Mouse (Mus musculus) E14TG2a.4 (cell line): Measurements from ENCODE around the gene Olfr1396.

ENCODE experiments used
- H3K27me3 ChIP-seq: 2 replicates; pipeline ENCODE4 v1.6.1; 2014; ENCODE audit warnings: low read length, control low read depth; ENCODE audit not compliant: insufficient read depth
- H3K36me3 ChIP-seq: 2 replicates; pipeline ENCODE4 v1.6.1; 2014; ENCODE audit warnings: low read length, control low read depth; ENCODE audit not compliant: insufficient read depth
- H3K4me1 ChIP-seq: replicated peaks from 2 replicates; pipeline ENCODE4 v1.6.1; 2014; ENCODE audit warnings: low read depth, low read length, control low read depth
- H3K4me3 ChIP-seq: replicated peaks from 2 replicates; pipeline ENCODE4 v1.5.1; 2014; ENCODE audit warnings: mild to moderate bottlenecking, low read length
- H3K9me3 ChIP-seq: 2 replicates; pipeline ENCODE4 v1.6.1; 2014; ENCODE audit warnings: low read length, control low read depth
- CTCF ChIP-seq: conservative IDR thresholded peaks from 2 replicates; pipeline ENCODE4 v1.5.1; 2014; ENCODE audit warnings: low read length
- NANOG ChIP-seq: IDR thresholded peaks from 2 replicates; pipeline ENCODE4 v1.6.1; 2014; ENCODE audit warnings: borderline replicate concordance, low read length, mixed read lengths
- POU5F1 ChIP-seq: IDR thresholded peaks from 2 replicates; pipeline ENCODE4 v1.6.1; 2014; ENCODE audit warnings: low read length, borderline replicate concordance

Olfr1396 gene

DNA sequence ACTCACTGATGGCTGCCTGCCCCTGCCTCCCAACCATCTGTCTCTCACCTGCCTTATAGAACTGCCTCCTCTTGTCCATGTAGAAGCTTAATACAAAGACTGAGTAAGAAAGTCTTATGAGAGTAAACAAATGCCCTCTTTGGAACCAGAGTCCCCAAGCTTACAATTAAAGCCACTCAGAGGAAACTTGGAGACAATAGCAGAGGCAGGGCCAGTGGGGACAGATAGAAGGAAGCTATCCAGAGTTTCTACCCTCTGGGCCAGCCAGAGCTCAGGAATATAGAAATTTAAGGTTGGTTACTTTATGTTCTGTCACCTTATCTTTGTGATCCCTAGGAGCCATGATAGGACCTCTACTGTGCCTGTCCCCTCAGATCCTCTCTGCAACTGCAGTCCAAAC lies at the start of gene Olfr1396:
Gene Olfr1396, minus strand, starts transcription at position 101 of the 400 bp plus-strand sequence.
- no peaks in the 10 kb centered on the region for H3K36me3 ChIP-seq
- TF ChIP-seq NANOG (no peak), POU5F1 (no peak), CTCF (no peak)
- H3K4me3 ChIP-seq, result no peak within 1 kb of the TSS
- H3K4me1 ChIP-seq, result no peaks in the 10 kb centered on the region
- no peaks in the 10 kb centered on the region for H3K9me3 ChIP-seq
- peaks cover 2% of the 10 kb centered on the region; the same call in 1 of the 2 replicates for H3K27me3 ChIP-seq

DNA sequence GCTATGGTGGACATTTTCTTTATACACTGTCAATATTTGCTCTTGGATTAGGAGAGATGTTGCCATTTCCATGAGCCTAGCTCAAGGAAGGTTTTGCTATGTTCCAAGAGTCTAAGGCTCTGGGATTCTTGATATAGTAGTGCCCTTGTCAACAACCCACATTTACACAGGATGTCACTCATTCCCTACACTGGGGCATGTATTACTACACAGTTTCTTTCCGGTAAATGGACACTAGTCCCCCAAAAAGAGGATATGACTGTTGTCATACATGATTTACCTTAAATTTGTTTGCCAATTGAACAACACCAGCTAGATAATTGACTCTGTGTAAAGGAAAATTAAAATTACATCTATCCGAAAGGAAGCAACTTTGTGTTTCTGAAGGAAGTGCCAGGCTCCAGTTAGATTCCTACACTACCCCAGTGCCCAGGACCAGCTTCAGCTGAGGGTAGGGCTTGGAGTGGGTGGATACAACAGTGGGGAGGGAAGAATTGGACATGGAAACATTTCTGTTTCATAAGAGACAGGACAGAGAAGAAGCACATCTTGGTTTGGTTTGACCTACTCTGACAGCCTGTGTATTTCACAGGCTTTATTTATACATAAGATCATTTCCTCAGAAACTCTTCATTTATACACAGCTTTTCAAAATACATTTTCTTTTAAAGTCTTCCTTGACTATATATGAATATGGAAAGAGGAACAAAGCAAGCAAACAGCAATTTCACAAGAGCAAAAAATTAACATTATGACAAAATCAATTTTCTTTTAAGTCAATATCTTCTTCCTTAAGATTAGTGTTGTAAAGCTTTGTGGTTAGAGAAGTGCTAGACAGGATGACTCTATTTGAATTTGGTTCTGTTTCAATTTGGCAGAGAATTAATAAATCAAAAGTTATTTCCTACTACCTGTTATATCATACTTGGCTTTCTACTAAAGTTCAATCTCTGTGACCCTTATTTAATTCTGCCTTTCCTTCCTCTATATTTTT lies 42.4 kb upstream of the Olfr1396 start:
- TF ChIP-seq NANOG, result no peak
- TF ChIP-seq POU5F1, result no peak
- TF ChIP-seq CTCF, result no peak
- Histone ChIP-seq H3K27me3 (no peaks in the 10 kb centered on the region), H3K36me3 (no peaks in the 10 kb centered on the region), H3K9me3 (no peaks in the 10 kb centered on the region), H3K4me3 (no peak overlapping the region), H3K4me1 (no peaks in the 10 kb centered on the region)

DNA sequence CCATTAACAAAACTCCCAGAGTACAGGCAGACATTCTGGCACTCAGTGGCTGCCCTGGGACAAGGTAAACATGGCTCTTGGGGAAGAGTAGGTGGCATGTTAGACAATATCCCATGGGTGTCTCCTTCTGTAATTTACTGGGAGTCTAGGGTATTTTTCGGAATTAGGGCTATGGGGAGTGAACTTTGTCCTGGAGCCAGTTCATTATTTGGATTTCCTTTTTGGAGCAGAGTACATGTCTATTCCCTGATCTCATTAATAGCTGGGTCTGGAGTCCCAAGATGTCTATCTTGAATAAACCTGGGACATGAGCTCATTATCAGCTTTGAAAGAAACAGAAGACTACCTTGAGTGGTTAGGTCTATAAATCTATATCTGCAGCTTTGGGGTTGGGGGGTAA lies 39.4 kb upstream of the Olfr1396 start, which contains the start of gene Olfr1394:
Gene Olfr1394, plus strand, starts transcription at position 301 of the 400 bp plus-strand sequence.
- no peaks in the 10 kb centered on the region for H3K4me1 ChIP-seq
- no peaks in the 10 kb centered on the region for H3K27me3 ChIP-seq
- H3K36me3 ChIP-seq, result no peaks in the 10 kb centered on the region
- no peak within 1 kb of the TSS for H3K4me3 ChIP-seq
- TF ChIP-seq NANOG, result no peak
- TF ChIP-seq CTCF, result no peak
- TF ChIP-seq POU5F1, result no peak
- H3K9me3 ChIP-seq, result no peaks in the 10 kb centered on the region

DNA sequence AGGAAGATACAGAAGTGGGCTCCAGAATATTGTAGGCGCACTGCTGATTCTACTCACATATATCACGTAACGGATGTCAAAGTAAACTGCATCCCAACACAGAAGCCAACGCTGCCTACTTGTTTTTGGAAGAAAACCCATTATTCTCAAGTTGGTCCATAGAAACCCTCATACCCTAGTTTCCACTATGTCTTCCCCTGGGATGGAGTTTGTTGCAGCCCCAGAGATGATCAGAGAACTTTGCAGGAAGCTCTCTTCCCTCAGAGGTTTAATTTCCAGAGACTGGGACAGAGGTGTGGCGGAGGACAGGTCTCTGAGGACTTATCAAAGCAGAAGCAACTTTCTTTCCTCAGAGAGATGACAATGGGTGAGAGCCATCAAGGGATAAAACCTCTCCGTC lies 27.3 kb upstream of the Olfr1396 start, which contains the start of gene Olfr1395:
Gene Olfr1395, plus strand, starts transcription at position 301 of the 400 bp plus-strand sequence.
- H3K4me3 ChIP-seq, result no peak within 1 kb of the TSS
- H3K27me3 ChIP-seq, result no peaks in the 10 kb centered on the region; the same call in 1 of the 2 replicates
- TF ChIP-seq POU5F1 (no peak), NANOG (no peak), CTCF (no peak)
- no peaks in the 10 kb centered on the region for H3K36me3 ChIP-seq
- no peaks in the 10 kb centered on the region for H3K9me3 ChIP-seq
- no peaks in the 10 kb centered on the region for H3K4me1 ChIP-seq

DNA sequence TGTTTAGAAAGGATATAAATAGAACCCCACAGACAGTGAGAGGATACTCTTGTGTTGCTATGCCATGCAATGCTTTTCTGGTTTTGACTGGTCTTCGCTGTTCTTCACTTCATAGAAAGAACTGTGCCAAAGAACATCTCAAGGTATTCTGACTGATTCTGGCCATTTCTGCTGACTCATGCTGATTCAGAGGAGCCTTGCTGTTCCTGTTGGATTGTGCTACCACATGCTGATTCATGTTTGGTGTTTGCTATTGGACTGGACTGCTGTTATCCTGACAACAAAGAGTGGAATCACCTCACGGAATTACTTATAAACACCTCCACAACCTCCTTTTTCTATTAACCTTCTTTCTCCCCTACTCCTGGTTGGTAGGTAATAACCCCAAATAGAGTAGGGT lies 9.5 kb upstream of the Olfr1396 start:
- TF ChIP-seq CTCF (no peak), POU5F1 (no peak), NANOG (no peak)
- no peaks in the 10 kb centered on the region for H3K9me3 ChIP-seq
- no peaks in the 10 kb centered on the region for H3K36me3 ChIP-seq
- no peaks in the 10 kb centered on the region for H3K27me3 ChIP-seq
- H3K4me3 ChIP-seq, result no peak overlapping the region
- no peaks in the 10 kb centered on the region for H3K4me1 ChIP-seq

DNA sequence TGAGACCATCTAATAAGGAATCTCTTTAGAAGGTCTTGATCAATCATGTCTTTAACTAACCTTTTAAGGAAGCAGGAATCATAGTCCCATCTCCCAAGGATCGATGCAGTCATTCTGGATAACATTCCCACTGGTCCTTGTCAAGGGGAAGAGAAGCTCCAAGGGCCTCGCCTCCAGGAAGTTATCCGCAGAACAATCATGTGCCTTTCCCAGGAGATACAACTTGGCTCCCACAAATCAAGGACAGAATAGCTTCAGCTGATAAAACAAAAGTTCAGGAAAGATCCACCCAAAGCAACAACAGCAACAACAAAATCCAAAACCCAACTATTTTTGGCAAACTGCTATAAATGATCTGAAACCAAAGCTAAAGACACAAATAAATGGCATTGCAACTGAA lies 5.0 kb upstream of the Olfr1396 start:
- H3K27me3 ChIP-seq, result 0 out of 2 replicates have a peak, but pooled peaks cover 2% of the 10 kb centered on the region

DNA sequence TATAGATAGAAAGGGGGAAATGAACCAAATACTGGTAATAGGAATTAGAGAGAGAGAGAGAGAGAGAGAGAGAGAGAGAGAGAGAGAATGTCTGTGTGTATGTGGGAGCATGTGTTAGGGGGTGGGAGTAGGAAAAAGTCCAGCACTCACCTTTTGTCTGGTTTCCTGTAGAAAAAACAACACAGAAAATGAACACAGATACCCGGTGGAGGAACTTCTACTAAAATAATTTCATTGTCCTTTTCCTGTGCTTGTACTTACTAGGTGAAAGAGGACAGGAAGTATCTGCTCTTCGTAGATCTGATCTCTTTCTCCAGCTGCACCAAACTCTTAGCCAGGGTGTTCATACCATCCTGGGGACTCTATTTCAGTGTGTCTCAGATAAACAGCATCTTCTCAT lies 516 bp downstream of the Olfr1396 start:
- no peaks in the 10 kb centered on the region for H3K36me3 ChIP-seq
- no peaks in the 10 kb centered on the region for H3K9me3 ChIP-seq
- H3K27me3 ChIP-seq, result peaks cover 2% of the 10 kb centered on the region; the same call in 1 of the 2 replicates
- H3K4me3 ChIP-seq, result no peak overlapping the region
- TF ChIP-seq CTCF, result no peak
- no peak for TF ChIP-seq POU5F1
- TF ChIP-seq NANOG, result no peak
- no peaks in the 10 kb centered on the region for H3K4me1 ChIP-seq

More for the DNA sequence above, 5.0 kb upstream of the Olfr1396 start:
- Histone ChIP-seq H3K9me3 (no peaks in the 10 kb centered on the region), H3K36me3 (no peaks in the 10 kb centered on the region), H3K4me3 (no peak overlapping the region), H3K4me1 (no peaks in the 10 kb centered on the region)
- TF ChIP-seq POU5F1, result no peak
- TF ChIP-seq NANOG, result no peak
- TF ChIP-seq CTCF, result no peak

DNA sequence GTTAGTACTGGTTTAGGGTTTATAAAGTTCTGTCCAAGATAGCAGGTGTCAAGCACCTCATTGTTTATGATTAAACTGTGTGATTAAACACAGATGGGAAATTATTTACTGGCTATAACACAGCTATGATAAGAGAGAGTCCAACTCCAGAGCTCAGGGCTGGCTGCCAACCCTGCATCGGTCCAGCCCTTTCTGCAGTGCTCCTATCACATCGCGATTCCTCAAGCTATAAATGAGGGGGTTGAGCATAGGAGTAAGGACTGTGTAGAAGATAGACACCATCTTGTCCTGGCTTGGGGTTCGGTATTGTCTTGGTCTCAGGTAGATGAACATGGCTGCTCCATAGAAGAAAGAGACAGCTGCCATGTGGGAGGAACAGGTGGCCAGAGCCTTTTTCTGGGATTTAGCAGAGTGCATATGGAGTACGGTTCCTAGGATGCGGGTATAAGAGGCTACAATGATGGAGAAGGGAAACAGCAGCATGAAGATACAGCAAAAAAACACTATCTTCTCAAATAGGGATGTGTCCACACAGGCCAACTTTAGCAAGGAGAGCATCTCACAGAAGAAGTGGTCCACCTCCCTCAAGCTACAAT lies 2.0 kb downstream of the Olfr1396 start:
- no peak for TF ChIP-seq NANOG
- Histone ChIP-seq H3K27me3 (peaks cover 2% of the 10 kb centered on the region; the same call in 1 of the 2 replicates), H3K36me3 (no peaks in the 10 kb centered on the region), H3K4me3 (no peak overlapping the region), H3K9me3 (no peaks in the 10 kb centered on the region), H3K4me1 (no peaks in the 10 kb centered on the region)
